Mouse (Mus musculus): ENCODE measurements at regions not wholly inside any gene's neighbourhood (a gene's known extent, or its start where the extent isn't known, plus 50 kb on each side); places are given as distances from the start of the nearest gene placed in this dataset.

DNA sequence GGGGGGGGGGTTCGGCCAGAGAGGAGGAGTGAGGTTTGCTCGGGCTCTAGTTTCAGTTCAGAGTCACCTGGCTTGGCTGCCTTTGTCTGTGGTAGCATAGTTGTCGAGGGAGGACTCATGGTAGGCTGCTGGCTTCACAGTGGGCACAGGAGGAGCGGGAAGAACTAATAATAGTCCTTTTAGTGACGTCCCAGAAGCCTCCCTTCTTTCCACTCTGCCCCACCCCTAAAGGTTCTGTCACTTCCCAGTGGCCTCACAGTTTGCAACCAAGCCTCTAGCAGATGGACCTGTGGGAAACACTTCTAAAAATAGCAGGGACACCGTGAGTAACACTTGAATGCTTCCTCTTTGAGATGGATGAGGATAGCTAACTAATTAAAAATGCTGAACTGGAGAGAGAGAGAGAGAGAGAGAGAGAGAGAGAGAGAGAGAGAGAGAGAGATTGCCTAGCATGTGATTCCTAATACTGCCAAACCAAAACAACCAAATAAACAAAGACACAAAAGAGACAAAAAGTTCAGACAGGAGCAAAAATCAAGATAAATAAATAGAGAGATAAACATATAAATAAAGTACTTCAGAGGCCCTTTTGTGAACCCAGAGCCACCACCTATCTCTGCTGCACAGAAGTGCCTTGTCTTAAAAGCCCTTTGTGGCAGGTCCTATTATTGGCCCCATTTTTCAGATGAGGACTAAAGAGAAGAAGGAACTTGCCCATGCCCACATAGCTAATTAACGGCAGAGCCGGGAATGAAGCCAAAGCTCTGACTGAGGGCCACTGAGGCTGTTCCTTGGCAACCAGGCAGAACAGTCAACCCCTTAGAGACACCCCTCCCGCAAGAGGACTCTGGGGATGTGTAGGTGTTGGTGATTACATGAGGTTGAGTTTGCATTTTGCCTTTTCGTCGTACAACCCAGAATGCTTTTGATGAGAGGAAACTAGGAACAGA, 54.0 kb upstream of the Serp2 start:
- no peak for DNase-seq (ENCODE audit: low spot score in 2 of 2)

All from urinary bladder, adult 18-20 months (tissue).